Mouse (Mus musculus) kidney, adult 2 months (tissue): ENCODE results near the gene Ublcp1.
A peak's percentile ranks its signal among the peaks of the same experiment; 100 is the strongest.

Experiments
- CTCF ChIP-seq: fragments of 200-500 bp; conservative IDR thresholded peaks from 2 replicates; pipeline ENCODE4 v1.5.1; 2011; ENCODE audit warnings: low read depth, mild to moderate bottlenecking, control low read depth, low read length, moderate library complexity, mixed read lengths; ENCODE audit not compliant: insufficient read depth, insufficient read length
- POLR2A ChIP-seq: fragments of 200-500 bp; IDR thresholded peaks from one replicate; pipeline ENCODE4 v1.6.1; 2011; ENCODE audit warnings: low read depth, low read length, control low read depth

DNA sequence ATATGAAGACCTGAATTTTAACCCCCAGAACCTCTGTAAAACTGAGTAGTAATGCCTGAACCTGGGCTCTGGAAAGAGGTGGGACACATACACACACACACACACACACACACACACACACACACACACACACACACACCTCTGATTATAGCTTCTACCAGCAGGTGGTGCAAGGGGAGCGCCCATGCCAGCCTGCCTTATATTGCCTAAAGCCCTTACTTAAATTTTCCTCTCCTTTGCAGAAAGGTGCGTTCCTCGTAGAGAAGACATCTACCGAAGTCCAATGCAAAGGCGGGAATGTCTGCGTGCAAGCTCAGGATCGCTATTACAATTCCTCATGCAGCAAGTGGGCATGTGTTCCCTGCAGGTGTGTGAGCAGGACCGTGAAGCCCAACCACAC lies 58.0 kb downstream of the Ublcp1 start:
- peak; percentile 43; the same call in 1 of the 2 replicates for TF ChIP-seq CTCF
- TF ChIP-seq POLR2A, result no peak
